Mouse (Mus musculus) lung, embryonic 15.5 days (tissue): Measurements from ENCODE around the gene Slc19a1. TPM values are rescaled to one million over a fixed set of nuclear protein-coding genes. Genes with fewer than 3 reads are reported as not detected.

Experiments
- ATAC-seq: fragments of 200-750 bp; cut with Nextera tagmentation; 2 replicates; pipeline ENCODE4 v1.8.0; 2017; ENCODE audit warnings: moderate number of reproducible peaks, borderline replicate concordance; ENCODE audit not compliant: low FRiP score, low TSS enrichment; ENCODE audit errors: extremely low read depth
- H3K27ac ChIP-seq: fragments of 300-500 bp; sonication (generic); 2 replicates; pipeline ENCODE4 v1.5.1; 2015; ENCODE audit warnings: moderate library complexity, mild to moderate bottlenecking, inconsistent platforms
- H3K27me3 ChIP-seq: fragments of 300-500 bp; sonication (generic); 2 replicates; pipeline ENCODE4 v1.6.1; 2015; ENCODE audit warnings: inconsistent platforms
- H3K36me3 ChIP-seq: fragments of 300-500 bp; sonication (generic); 2 replicates; pipeline ENCODE4 v1.6.1; 2015; ENCODE audit warnings: inconsistent platforms
- H3K4me1 ChIP-seq: fragments of 300-500 bp; sonication (generic); 2 replicates; pipeline ENCODE4 v1.6.1; 2015; ENCODE audit warnings: inconsistent platforms
- H3K4me2 ChIP-seq: fragments of 300-500 bp; sonication (generic); 2 replicates; pipeline ENCODE4 v1.6.1; 2015; ENCODE audit warnings: inconsistent platforms, mild to moderate bottlenecking, moderate library complexity
- H3K4me3 ChIP-seq: fragments of 300-500 bp; sonication (generic); 2 replicates; pipeline ENCODE4 v1.5.1; 2015; ENCODE audit warnings: mild to moderate bottlenecking, inconsistent platforms
- H3K9ac ChIP-seq: fragments of 300-500 bp; sonication (generic); 2 replicates; pipeline ENCODE4 v1.6.1; 2015; ENCODE audit warnings: inconsistent platforms
- H3K9me3 ChIP-seq: fragments of 300-500 bp; sonication (generic); 2 replicates; pipeline ENCODE4 v1.6.1; 2016; ENCODE audit warnings: inconsistent platforms
- WGBS: fragments of 180-500 bp; shearing (Covaris S2); methylation state at CpG from one replicate; pipeline ENCODE4 v1.1.7; 2015; 5-methylcytosine and 5-hydroxymethylcytosine counted together
- polyA plus RNA-seq: library from polyadenylated mRNA; unstranded; fragments of >200 nt; fragmentation: Nextera tagmentation; extraction: Ambion mirVana; gene quantifications from 2 replicates; pipeline ENCODE4 v1.2.1, GENCODE M21; 2015

Gene Slc19a1
- polyA plus RNA-seq, 1 experiment from 2014 or later: 25.4 TPM

GRCm38 (mm10) chr10:77017662-77018061, 14.4 kb upstream of the Slc19a1 start:
- Histone ChIP-seq H3K4me1 (no peaks in the 10 kb centered on the region), H3K4me3 (no peak overlapping the region), H3K4me2 (no peak overlapping the region), H3K9ac (no peak overlapping the region), H3K27ac (no peak overlapping the region), H3K36me3 (no peaks in the 10 kb centered on the region), H3K9me3 (no peaks in the 10 kb centered on the region), H3K27me3 (no peaks in the 10 kb centered on the region)
- WGBS: 46% methylated on average over 9 of the region's 9 CpGs
- no peak for ATAC-seq

GRCm38 (mm10) chr10:77021399-77022052, 10.5 kb upstream of the Slc19a1 start:
- H3K9ac ChIP-seq: no peak overlapping the region
- no peak overlapping the region for H3K4me3 ChIP-seq

GRCm38 (mm10) chr10:77022301-77023130, 9.5 kb upstream of the Slc19a1 start:
- Histone ChIP-seq H3K4me1 (no peaks in the 10 kb centered on the region), H3K27me3 (no peaks in the 10 kb centered on the region), H3K9ac (no peak overlapping the region), H3K27ac (no peak overlapping the region), H3K4me3 (no peak overlapping the region), H3K4me2 (no peak overlapping the region), H3K9me3 (no peaks in the 10 kb centered on the region), H3K36me3 (no peaks in the 10 kb centered on the region)
- ATAC-seq: no peak
- WGBS: 76% methylated on average over 13 of the region's 13 CpGs

More at GRCm38 (mm10) chr10:77021399-77022052, 10.5 kb upstream of the Slc19a1 start:
- no peak; the same call in 1 of the 2 replicates for ATAC-seq
- no peaks in the 10 kb centered on the region for H3K36me3 ChIP-seq
- no peaks in the 10 kb centered on the region for H3K4me1 ChIP-seq
- no peak overlapping the region for H3K27ac ChIP-seq
- no peak overlapping the region for H3K4me2 ChIP-seq
- H3K27me3 ChIP-seq: no peaks in the 10 kb centered on the region
- 29% methylated on average over 17 of the region's 17 CpGs for WGBS
- H3K9me3 ChIP-seq: no peaks in the 10 kb centered on the region

GRCm38 (mm10) chr10:77024231-77024630, 7.8 kb upstream of the Slc19a1 start:
- H3K27me3 ChIP-seq: no peaks in the 10 kb centered on the region
- H3K9me3 ChIP-seq: no peaks in the 10 kb centered on the region
- no peaks in the 10 kb centered on the region for H3K4me1 ChIP-seq
- no peak overlapping the region for H3K4me3 ChIP-seq
- H3K27ac ChIP-seq: no peak overlapping the region
- no peak overlapping the region for H3K9ac ChIP-seq
- ATAC-seq: no peak
- no peaks in the 10 kb centered on the region for H3K36me3 ChIP-seq
- H3K4me2 ChIP-seq: no peak overlapping the region
- 59% methylated on average over 5 of the region's 5 CpGs for WGBS

- 72% methylated on average over 3 of the region's 3 CpGs for WGBS
- no peaks in the 10 kb centered on the region for H3K4me1 ChIP-seq
- no peaks in the 10 kb centered on the region for H3K27me3 ChIP-seq
- no peak overlapping the region for H3K27ac ChIP-seq
- no peak overlapping the region for H3K9ac ChIP-seq
- no peak for ATAC-seq
- H3K9me3 ChIP-seq: no peaks in the 10 kb centered on the region
- H3K4me2 ChIP-seq: no peak overlapping the region
- no peaks in the 10 kb centered on the region for H3K36me3 ChIP-seq
- H3K4me3 ChIP-seq: no peak overlapping the region
These were observed 5.1 kb upstream of the Slc19a1 start for GRCm38 (mm10) chr10:77026944-77027343.

- Histone ChIP-seq H3K4me1 (peaks cover 5% of the 10 kb centered on the region), H3K27me3 (no peaks in the 10 kb centered on the region), H3K27ac (no peak overlapping the region), H3K9ac (no peak overlapping the region), H3K36me3 (no peaks in the 10 kb centered on the region), H3K4me3 (no peak overlapping the region), H3K9me3 (no peaks in the 10 kb centered on the region), H3K4me2 (no peak overlapping the region)
- no peak for ATAC-seq
- 66% methylated on average over 6 of the region's 6 CpGs for WGBS
These were observed 3.2 kb upstream of the Slc19a1 start for GRCm38 (mm10) chr10:77028782-77029296.

- 85% methylated on average over 4 of the region's 4 CpGs for WGBS
- H3K36me3 ChIP-seq: no peaks in the 10 kb centered on the region
- no peaks in the 10 kb centered on the region for H3K27me3 ChIP-seq
- peaks cover 14% of the 10 kb centered on the region for H3K4me1 ChIP-seq
- H3K9me3 ChIP-seq: no peaks in the 10 kb centered on the region
- H3K4me2 ChIP-seq: no peak overlapping the region
- H3K27ac ChIP-seq: no peak overlapping the region
- ATAC-seq: no peak
- H3K9ac ChIP-seq: no peak overlapping the region
- H3K4me3 ChIP-seq: no peak overlapping the region
These were observed 2.3 kb upstream of the Slc19a1 start for GRCm38 (mm10) chr10:77029761-77030160.

- H3K36me3 ChIP-seq: no peaks in the 10 kb centered on the region
- H3K27ac ChIP-seq: no peak overlapping the region
- H3K9me3 ChIP-seq: no peaks in the 10 kb centered on the region
- 79% methylated on average over 5 of the region's 5 CpGs for WGBS
- H3K9ac ChIP-seq: no peak overlapping the region
- H3K4me3 ChIP-seq: no peak overlapping the region
- no peak for ATAC-seq
- H3K4me1 ChIP-seq: peaks cover 15% of the 10 kb centered on the region
- H3K27me3 ChIP-seq: no peaks in the 10 kb centered on the region
- no peak overlapping the region for H3K4me2 ChIP-seq
These were observed 1.4 kb upstream of the Slc19a1 start for GRCm38 (mm10) chr10:77030666-77031065.

GRCm38 (mm10) chr10:77032591-77033322, 716 bp downstream of the Slc19a1 start:
- Histone ChIP-seq H3K4me1 (peaks cover 15% of the 10 kb centered on the region), H3K4me3 (peak overlapping the region; percentile 54), H3K27ac (0 out of 2 replicates have a peak overlapping the region, but pooled peaks have one; percentile 49), H3K27me3 (no peaks in the 10 kb centered on the region), H3K9ac (peak overlapping the region; percentile 65), H3K4me2 (peak overlapping the region; percentile 94), H3K9me3 (no peaks in the 10 kb centered on the region), H3K36me3 (no peaks in the 10 kb centered on the region)
- ATAC-seq: peak; percentile 92
- WGBS: 1% methylated on average over 48 of the region's 49 CpGs

GRCm38 (mm10) chr10:77033323-77034025, 1.4 kb downstream of the Slc19a1 start:
- 1% methylated on average over 30 of the region's 30 CpGs for WGBS
- no peak; the same call in none of the 2 replicates for ATAC-seq
- H3K9me3 ChIP-seq: no peaks in the 10 kb centered on the region
- peak overlapping the region; percentile 65 for H3K9ac ChIP-seq
- no peak overlapping the region for H3K27ac ChIP-seq
- H3K36me3 ChIP-seq: no peaks in the 10 kb centered on the region
- no peaks in the 10 kb centered on the region for H3K27me3 ChIP-seq
- H3K4me1 ChIP-seq: peaks cover 15% of the 10 kb centered on the region
- peak overlapping the region; percentile 54 for H3K4me3 ChIP-seq
- H3K4me2 ChIP-seq: peak overlapping the region; percentile 94

GRCm38 (mm10) chr10:77035487-77035886, 3.4 kb downstream of the Slc19a1 start:
- H3K4me2 ChIP-seq: no peak overlapping the region

More at GRCm38 (mm10) chr10:77035487-77035886, 3.4 kb downstream of the Slc19a1 start:
- Histone ChIP-seq H3K9me3 (no peaks in the 10 kb centered on the region), H3K36me3 (peaks cover 9% of the 10 kb centered on the region), H3K27me3 (no peaks in the 10 kb centered on the region), H3K27ac (no peak overlapping the region), H3K4me1 (peaks cover 15% of the 10 kb centered on the region), H3K9ac (no peak overlapping the region), H3K4me3 (no peak overlapping the region)
- WGBS: 72% methylated on average over 6 of the region's 6 CpGs
- ATAC-seq: no peak
